Mouse (Mus musculus) lung, adult 2 months (tissue): ENCODE data around the gene Fcf1.

ENCODE experiments used
- CTCF ChIP-seq: fragments of 200-500 bp; IDR thresholded peaks from 2 replicates; pipeline ENCODE4 v1.5.1; 2011; ENCODE audit warnings: mild to moderate bottlenecking, low read length, control low read depth; ENCODE audit not compliant: insufficient read depth
- POLR2A ChIP-seq: fragments of 200-500 bp; IDR thresholded peaks from 2 replicates; pipeline ENCODE4 v1.6.1; 2011; ENCODE audit warnings: low read depth, mild to moderate bottlenecking, control low read depth, low read length, borderline replicate concordance; ENCODE audit errors: extremely low read depth

- TF ChIP-seq POLR2A (no peak), CTCF (no peak)
These were observed 31.6 kb upstream of the Fcf1 start for GRCm38 (mm10) chr12:84939117-84939516.
